Mouse (Mus musculus) neural tube, embryonic 13.5 days (tissue): ENCODE measurements around the gene Slc17a9. TPM values are rescaled to one million over a fixed set of nuclear protein-coding genes. Genes with fewer than 3 reads are reported as not detected.
"Not testable (repeated sequence)": the region's sequence is repeated elsewhere in the genome, so short reads cannot be mapped to it uniquely, and the experiment has no call there.

ENCODE experiments used
- ATAC-seq: fragments of 200-750 bp; cut with Nextera tagmentation; 2 replicates; pipeline ENCODE4 v1.8.0; 2017; ENCODE audit warnings: low read depth, mild to moderate bottlenecking, moderate TSS enrichment, moderate library complexity
- H3K27ac ChIP-seq: fragments of 300-500 bp; sonication (generic); replicated peaks from 2 replicates; pipeline ENCODE4 v1.5.1; 2015; ENCODE audit warnings: moderate library complexity, mild to moderate bottlenecking, inconsistent platforms
- H3K27me3 ChIP-seq: fragments of 300-500 bp; sonication (generic); 2 replicates; pipeline ENCODE4 v1.6.1; 2015; ENCODE audit warnings: mild to moderate bottlenecking, inconsistent platforms
- H3K36me3 ChIP-seq: fragments of 300-500 bp; sonication (generic); 2 replicates; pipeline ENCODE4 v1.6.1; 2015; ENCODE audit warnings: mild to moderate bottlenecking, inconsistent platforms
- H3K4me1 ChIP-seq: fragments of 300-500 bp; sonication (generic); replicated peaks from 2 replicates; pipeline ENCODE4 v1.6.1; 2015; ENCODE audit warnings: inconsistent platforms
- H3K4me2 ChIP-seq: fragments of 300-500 bp; sonication (generic); 2 replicates; pipeline ENCODE4 v1.6.1; 2015; ENCODE audit warnings: inconsistent platforms, mild to moderate bottlenecking, moderate library complexity
- H3K4me3 ChIP-seq: fragments of 300-500 bp; sonication (generic); 2 replicates; pipeline ENCODE4 v1.5.1; 2015; ENCODE audit warnings: mild to moderate bottlenecking, inconsistent platforms
- H3K9ac ChIP-seq: fragments of 300-500 bp; sonication (generic); 2 replicates; pipeline ENCODE4 v1.6.1; 2015; ENCODE audit warnings: moderate library complexity, mild to moderate bottlenecking, inconsistent platforms
- H3K9me3 ChIP-seq: fragments of 300-500 bp; sonication (generic); 2 replicates; pipeline ENCODE4 v1.6.1; 2016; ENCODE audit warnings: inconsistent platforms
- WGBS: fragments of 180-500 bp; shearing (Covaris S2); methylation state at CpG from one replicate; pipeline ENCODE4 v1.1.7; 2015; 5-methylcytosine and 5-hydroxymethylcytosine counted together
- polyA plus RNA-seq: library from polyadenylated mRNA; unstranded; fragments of >200 nt; fragmentation: Nextera tagmentation; extraction: Ambion mirVana; gene quantifications from 2 replicates; pipeline ENCODE4 v1.2.1, GENCODE M21; 2015

The Slc17a9 gene
- polyA plus RNA-seq, 1 experiment from 2014 or later: 0.35 TPM

DNA sequence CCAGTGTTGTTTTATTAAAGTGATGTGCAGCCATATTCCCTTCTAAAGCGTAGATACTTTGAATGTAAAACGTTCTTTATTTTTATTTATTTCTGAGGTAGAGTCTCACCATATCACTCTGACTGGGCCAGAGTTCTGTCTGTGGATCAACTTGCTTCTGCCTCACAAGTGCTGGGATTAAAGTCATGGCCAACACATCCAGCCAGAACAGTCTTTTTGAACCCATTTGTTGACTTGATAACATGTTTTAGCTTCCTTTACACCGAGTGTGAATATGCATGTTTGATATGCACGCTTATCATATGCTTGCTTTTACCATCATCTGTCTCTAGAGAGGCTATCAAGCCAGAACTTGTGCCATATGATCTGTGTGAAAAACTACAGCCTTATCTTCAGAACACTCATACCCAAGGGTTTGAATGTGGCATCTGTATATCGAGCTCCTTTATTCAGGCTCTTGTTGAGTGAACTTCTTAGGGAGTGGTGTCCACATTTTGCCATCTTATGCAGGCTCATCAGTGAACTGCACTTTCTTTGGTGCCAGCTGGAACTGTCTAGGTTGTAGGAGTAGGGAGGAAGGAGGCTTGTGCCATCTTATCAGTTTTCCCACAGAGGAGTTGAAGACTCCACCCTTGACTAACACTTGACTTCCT, 12.9 kb upstream of the Slc17a9 start:
- Histone ChIP-seq H3K9ac (no peak overlapping the region; the same call in 1 of the 2 replicates), H3K27me3 (no peaks in the 10 kb centered on the region), H3K4me3 (no peak overlapping the region), H3K4me1 (peaks cover 37% of the 10 kb centered on the region), H3K27ac (no peak overlapping the region), H3K4me2 (no peak overlapping the region), H3K36me3 (peaks cover 33% of the 10 kb centered on the region), H3K9me3 (no peaks in the 10 kb centered on the region)
- ATAC-seq: no peak
- WGBS: 96% methylated on average over 5 of the region's 5 CpGs

DNA sequence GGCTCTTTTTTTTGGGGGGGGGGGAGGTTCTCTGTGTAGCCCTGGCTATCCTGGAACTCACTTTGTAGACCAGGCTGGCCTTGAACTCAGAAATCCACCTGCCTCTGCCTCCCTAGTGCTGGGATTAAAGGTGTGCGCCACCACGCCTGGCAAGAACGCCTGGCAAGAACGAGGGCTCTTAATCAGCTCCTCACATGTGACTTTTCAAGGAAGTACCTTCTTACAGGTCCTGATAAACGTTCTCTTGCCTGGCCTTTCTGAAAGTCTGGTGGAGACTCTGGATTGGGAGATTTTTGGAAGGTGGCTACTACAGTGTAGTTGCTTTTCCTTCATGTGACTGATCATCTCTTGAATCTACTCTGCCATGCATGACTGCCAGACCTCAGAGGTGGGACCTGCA, 2.3 kb upstream of the Slc17a9 start:
- not testable (repeated sequence) for H3K4me3 ChIP-seq, H3K4me2 ChIP-seq, H3K9ac ChIP-seq, H3K27ac ChIP-seq, H3K9me3 ChIP-seq, H3K27me3 ChIP-seq, H3K4me1 ChIP-seq, ATAC-seq
- H3K36me3 ChIP-seq: peaks cover 62% of the 10 kb centered on the region
- WGBS: 94% methylated on average over 5 of the region's 5 CpGs

DNA sequence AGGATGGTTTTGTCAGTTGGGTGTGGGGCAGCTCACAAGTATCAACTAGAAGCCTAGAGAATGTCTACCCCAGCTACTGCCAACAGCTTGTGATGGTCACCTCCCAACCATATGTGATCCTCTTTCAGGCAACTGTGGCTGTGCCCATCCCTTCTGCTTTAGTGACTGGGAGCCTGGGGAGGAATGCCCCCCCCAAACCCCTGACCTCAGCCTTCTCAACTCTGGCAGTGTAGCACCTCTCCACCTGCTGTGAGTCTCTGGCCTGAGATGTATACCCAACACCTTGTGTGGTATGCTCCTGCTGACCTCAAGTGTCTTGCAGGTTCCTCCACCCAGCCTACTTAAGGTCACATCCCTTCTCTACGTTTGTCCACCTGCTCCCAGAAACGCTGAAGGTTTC, 1.2 kb upstream of the Slc17a9 start:
- 66% methylated on average over 2 of the region's 2 CpGs for WGBS
- no peaks in the 10 kb centered on the region for H3K27me3 ChIP-seq
- H3K27ac ChIP-seq: no peak overlapping the region
- peaks cover 51% of the 10 kb centered on the region for H3K36me3 ChIP-seq
- no peak overlapping the region for H3K9ac ChIP-seq
- no peak for ATAC-seq
- H3K4me1 ChIP-seq: peaks cover 6% of the 10 kb centered on the region
- H3K4me3 ChIP-seq: no peak overlapping the region
- no peak overlapping the region for H3K4me2 ChIP-seq
- H3K9me3 ChIP-seq: no peaks in the 10 kb centered on the region

DNA sequence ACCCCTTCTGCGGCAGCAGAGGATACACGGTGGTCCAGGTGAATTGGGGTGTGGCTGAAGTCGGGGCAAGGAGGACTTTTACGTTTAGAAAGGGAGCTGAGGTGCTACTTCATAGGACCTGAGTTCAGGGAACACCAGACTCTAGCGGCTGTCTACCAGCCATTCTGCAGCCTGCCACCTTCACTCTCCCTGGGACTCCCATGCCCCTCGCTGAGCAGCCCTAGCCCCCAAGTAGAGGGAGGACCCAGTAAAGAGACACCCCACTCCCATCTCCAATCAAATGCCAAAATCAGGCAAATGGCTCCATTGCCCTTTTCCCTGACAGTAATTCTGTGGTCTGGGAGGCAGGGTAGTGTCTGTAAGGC, 333 bp downstream of the Slc17a9 start:
- WGBS: 9% methylated on average over 6 of the region's 6 CpGs
- 0 out of 2 replicates have a peak, but pooled peaks have one; percentile 8 for ATAC-seq

DNA sequence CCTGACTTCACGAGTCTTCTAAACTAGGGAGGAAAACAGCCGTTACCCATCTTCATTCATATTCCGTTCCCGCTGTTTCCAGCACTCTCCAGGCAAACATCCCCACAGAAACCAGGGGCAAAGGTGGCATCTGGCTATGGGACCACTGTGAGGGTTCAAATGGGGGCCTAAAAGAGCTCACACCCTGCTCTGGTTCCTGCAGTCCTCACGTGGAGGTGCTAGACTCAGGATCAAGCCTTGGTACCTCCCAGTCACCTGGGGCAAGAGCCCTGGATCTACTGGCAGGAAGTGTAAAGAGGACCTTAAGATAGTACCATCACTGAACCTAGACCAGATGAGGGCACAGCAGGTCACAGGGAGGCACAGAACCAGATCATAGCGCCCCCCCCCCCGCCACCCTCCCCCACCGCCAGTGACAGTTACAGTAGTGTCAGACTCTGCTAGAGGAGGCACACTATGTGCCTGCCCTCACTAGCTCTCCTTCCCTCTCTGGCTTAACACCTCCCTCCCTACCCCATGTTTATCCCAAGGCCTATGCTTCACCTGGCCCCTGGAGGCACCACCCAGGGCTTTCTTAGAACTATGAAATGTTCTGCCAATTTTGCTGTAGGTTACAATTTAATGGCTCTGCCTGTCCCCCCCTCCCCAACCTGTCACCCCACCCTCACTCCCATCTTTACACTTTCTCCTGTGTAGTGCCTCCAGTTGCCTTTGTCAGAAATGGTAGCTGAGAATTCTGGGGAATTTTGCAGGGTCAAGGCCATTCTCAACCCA, 980 bp downstream of the Slc17a9 start:
- H3K9me3 ChIP-seq: no peaks in the 10 kb centered on the region
- no peak for ATAC-seq

More for the DNA sequence above, 333 bp downstream of the Slc17a9 start:
- H3K9ac ChIP-seq: no peak overlapping the region
- peaks cover 6% of the 10 kb centered on the region for H3K4me1 ChIP-seq
- H3K4me3 ChIP-seq: no peak overlapping the region; the same call in 1 of the 2 replicates
- no peaks in the 10 kb centered on the region for H3K27me3 ChIP-seq
- peak overlapping the region; percentile 13; the same call in 1 of the 2 replicates for H3K4me2 ChIP-seq
- H3K9me3 ChIP-seq: no peaks in the 10 kb centered on the region
- H3K27ac ChIP-seq: no peak overlapping the region
- peaks cover 37% of the 10 kb centered on the region for H3K36me3 ChIP-seq

DNA sequence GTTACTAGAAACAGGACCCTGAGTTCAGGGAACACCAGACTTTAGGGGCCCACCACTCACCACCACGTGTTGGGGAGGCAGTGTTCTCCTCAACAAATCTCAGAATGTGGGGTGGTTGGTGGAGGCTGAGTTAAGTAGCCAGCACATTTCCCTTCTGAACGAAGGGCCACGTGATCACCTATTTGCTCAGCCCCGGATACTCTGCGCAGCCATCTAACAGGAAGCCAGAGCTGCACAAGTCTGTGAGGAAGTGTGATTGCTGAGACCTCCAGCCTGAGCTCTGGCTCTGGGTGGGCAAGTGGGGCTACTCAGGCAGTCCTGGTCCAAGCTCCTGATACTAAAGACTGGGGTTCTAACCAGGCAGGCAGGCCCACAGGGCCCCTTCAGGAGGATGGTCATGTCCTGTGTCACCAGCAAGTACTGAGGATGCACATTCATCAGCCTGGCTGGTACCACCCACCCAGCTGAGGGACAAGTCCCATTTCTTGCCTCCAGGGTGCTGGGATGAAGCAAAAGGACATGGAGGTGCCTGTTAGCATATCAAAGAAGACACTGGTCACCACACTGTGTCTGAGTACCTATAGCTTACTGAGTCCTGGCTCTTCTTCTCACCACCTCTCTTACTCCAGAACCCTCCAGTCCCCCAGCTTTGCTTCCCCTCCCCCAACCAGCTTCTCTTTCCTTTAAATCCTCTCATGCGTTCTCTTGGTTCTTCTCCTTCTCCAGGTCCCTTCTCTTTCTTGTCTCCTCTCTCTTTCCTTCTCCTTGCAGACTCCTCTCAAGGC, 1.8 kb downstream of the Slc17a9 start:
- 67% methylated on average over 6 of the region's 6 CpGs for WGBS
- Histone ChIP-seq H3K27me3 (no peaks in the 10 kb centered on the region), H3K27ac (no peak overlapping the region), H3K9ac (no peak overlapping the region), H3K9me3 (no peaks in the 10 kb centered on the region), H3K4me3 (no peak overlapping the region), H3K4me2 (no peak overlapping the region), H3K4me1 (peaks cover 6% of the 10 kb centered on the region), H3K36me3 (peaks cover 23% of the 10 kb centered on the region)
- no peak for ATAC-seq

More for the DNA sequence above, 980 bp downstream of the Slc17a9 start:
- Histone ChIP-seq H3K36me3 (peaks cover 31% of the 10 kb centered on the region), H3K4me2 (peak overlapping the region; percentile 13; the same call in 1 of the 2 replicates), H3K9ac (no peak overlapping the region), H3K27ac (no peak overlapping the region), H3K4me1 (peaks cover 6% of the 10 kb centered on the region), H3K4me3 (no peak overlapping the region), H3K27me3 (no peaks in the 10 kb centered on the region)
- 44% methylated on average over 7 of the region's 8 CpGs for WGBS

DNA sequence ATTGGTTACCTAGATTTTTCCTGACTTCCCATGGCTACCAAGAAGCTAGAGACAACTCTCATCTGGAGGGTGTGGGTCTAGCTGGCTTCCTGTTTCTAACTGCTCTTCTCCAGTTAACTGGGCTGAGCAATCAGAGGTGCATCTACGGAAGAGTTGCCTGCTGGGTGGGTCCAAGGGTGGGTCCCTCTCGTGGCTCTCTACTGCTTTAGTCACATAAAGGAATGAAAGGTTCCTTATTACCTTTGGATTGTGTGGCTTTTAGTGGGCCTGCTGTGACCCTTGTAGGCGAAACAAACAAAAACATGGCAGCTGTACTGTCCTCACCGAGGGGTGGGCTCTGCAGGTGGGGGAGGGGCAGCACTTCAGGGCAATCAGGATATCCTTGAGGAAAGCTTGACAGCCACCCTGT, 2.6 kb downstream of the Slc17a9 start:
- no peak overlapping the region for H3K4me2 ChIP-seq
- no peak overlapping the region for H3K9ac ChIP-seq
- H3K27ac ChIP-seq: no peak overlapping the region
- H3K9me3 ChIP-seq: no peaks in the 10 kb centered on the region
- WGBS: 42% methylated on average over 4 of the region's 4 CpGs
- no peak for ATAC-seq
- peaks cover 6% of the 10 kb centered on the region for H3K4me1 ChIP-seq
- H3K4me3 ChIP-seq: no peak overlapping the region
- no peaks in the 10 kb centered on the region for H3K27me3 ChIP-seq
- peaks cover 15% of the 10 kb centered on the region for H3K36me3 ChIP-seq

DNA sequence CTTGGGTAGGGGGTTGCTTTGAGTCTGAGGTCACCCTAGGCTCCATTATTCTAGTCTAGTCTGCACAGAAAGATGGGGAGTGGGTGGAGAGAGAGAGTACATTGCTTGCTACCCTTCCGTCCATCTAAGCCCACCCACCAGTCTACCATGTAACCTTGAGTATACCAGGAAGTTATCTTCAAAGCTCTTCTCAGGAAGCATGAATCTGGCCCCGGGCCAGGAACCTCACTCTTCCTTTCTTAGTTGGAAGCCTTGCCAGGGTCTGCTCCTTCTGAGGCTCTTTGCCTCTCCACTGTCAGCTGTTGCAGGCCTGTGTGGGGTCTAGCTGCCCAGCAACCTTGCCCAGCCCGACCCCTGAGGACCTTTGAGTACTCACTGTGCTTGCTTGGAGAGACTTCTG, 6.0 kb downstream of the Slc17a9 start:
- H3K36me3 ChIP-seq: no peaks in the 10 kb centered on the region
- ATAC-seq: no peak
- H3K9ac ChIP-seq: no peak overlapping the region
- H3K27me3 ChIP-seq: no peaks in the 10 kb centered on the region
- no peak overlapping the region for H3K4me2 ChIP-seq
- no peaks in the 10 kb centered on the region for H3K9me3 ChIP-seq
- 72% methylated on average over 3 of the region's 3 CpGs for WGBS
- H3K27ac ChIP-seq: no peak overlapping the region
- no peak overlapping the region for H3K4me3 ChIP-seq
- no peaks in the 10 kb centered on the region for H3K4me1 ChIP-seq

DNA sequence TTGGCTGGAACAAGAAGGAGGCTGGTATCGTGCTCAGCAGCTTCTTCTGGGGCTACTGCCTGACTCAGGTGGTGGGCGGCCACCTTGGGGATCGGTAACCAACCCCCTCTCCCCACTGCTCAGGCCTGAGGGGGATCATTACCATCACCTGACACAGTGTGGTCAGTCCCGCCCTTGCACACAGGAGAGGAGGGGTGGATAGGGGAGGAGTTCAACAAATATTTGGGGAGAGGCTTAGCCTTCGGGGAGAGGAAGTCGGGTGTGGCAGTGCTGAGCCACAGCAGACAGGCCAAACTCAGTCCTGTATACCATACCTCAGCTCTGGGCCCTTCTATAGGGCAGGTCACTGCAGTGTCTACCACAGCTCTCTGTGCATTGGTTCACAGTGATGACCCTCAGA, 6.9 kb downstream of the Slc17a9 start:
- Histone ChIP-seq H3K27ac (no peak overlapping the region), H3K4me1 (no peaks in the 10 kb centered on the region), H3K36me3 (no peaks in the 10 kb centered on the region), H3K9me3 (no peaks in the 10 kb centered on the region), H3K4me3 (no peak overlapping the region), H3K27me3 (no peaks in the 10 kb centered on the region), H3K9ac (no peak overlapping the region), H3K4me2 (no peak overlapping the region)
- no peak for ATAC-seq
- WGBS: 72% methylated on average over 6 of the region's 6 CpGs

DNA sequence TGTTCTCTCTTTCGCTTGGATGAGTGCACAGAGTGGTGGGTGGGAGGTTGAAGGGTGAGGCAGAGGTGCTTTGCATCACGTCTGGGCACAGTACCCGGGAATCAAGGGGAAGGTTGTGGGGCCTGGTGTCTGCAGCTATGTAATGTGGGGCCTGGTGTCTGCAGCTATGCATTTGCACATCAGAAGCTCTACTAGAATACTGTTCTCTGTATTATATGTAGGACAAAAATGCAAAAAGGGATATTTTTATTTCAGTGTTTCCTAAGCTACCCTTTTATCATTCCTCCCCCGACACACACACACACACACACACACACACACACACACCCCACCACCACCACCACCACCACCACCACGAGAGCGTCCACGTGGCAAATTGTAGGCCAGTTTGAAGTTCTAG, 10.2 kb downstream of the Slc17a9 start:
- Histone ChIP-seq H3K9ac (no peak overlapping the region), H3K36me3 (no peaks in the 10 kb centered on the region), H3K4me2 (no peak overlapping the region), H3K4me1 (no peaks in the 10 kb centered on the region), H3K27ac (no peak overlapping the region), H3K4me3 (no peak overlapping the region), H3K27me3 (no peaks in the 10 kb centered on the region), H3K9me3 (no peaks in the 10 kb centered on the region)
- ATAC-seq: no peak
- 78% methylated on average over 7 of the region's 7 CpGs for WGBS

DNA sequence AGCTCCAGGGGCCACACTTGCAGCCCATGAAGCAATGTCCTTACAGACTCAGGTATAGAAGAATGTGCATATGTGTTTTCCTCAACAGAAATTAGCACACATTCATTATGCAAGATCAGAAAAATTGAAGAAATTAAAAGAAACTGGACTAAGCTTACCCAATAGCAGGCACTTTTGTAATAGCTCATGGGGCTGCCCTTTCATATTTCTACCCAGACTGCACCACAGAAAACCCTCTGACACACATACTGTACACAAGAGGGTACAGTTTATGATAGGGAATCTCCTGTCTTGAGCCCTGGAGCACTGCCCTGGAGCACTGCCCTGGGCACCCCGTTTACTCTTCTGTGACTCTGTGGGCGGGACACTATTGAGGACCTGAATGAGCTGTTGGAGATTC, 12.9 kb downstream of the Slc17a9 start:
- Histone ChIP-seq H3K36me3 (no peaks in the 10 kb centered on the region), H3K4me1 (no peaks in the 10 kb centered on the region), H3K9me3 (no peaks in the 10 kb centered on the region), H3K9ac (no peak overlapping the region), H3K4me2 (no peak overlapping the region), H3K27ac (no peak overlapping the region), H3K4me3 (no peak overlapping the region), H3K27me3 (no peaks in the 10 kb centered on the region)
- no peak for ATAC-seq
- WGBS: 74% methylated on average over 2 of the region's 2 CpGs

DNA sequence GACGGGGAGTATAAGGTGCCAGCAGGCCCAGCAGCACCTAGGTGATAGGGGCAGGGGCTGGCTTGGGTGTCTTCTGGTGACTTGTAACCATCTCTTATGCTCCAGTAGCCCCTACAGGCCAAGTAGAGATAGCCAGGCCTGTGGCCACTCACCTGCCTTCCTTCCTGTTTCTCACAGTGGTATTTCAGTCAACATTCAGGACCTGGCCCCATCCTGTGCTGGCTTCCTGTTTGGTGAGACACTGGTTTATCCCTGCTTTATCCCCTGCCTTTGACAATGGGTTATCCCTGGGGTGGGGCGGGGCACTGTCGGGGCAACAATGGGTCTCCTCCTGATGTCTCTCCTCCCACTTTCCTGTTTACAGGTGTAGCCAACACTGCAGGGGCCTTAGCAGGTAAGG, 15.3 kb downstream of the Slc17a9 start:
- H3K4me2 ChIP-seq: no peak overlapping the region
- H3K4me3 ChIP-seq: no peak overlapping the region
- no peaks in the 10 kb centered on the region for H3K27me3 ChIP-seq

More for the DNA sequence above, 15.3 kb downstream of the Slc17a9 start:
- no peak overlapping the region for H3K9ac ChIP-seq
- no peak overlapping the region for H3K27ac ChIP-seq
- 34% methylated on average over 3 of the region's 3 CpGs for WGBS
- no peaks in the 10 kb centered on the region for H3K36me3 ChIP-seq
- H3K4me1 ChIP-seq: no peaks in the 10 kb centered on the region
- H3K9me3 ChIP-seq: no peaks in the 10 kb centered on the region
- ATAC-seq: no peak
